Mouse (Mus musculus): Measurements from ENCODE around the gene Jak3. TPM values are rescaled to one million over a fixed set of nuclear protein-coding genes. Genes with fewer than 3 reads are reported as not detected.

Gene Jak3
- total RNA-seq, 4 experiments from 2014 or later, result 4.6 to 10.5 (median 7.9) TPM

DNA sequence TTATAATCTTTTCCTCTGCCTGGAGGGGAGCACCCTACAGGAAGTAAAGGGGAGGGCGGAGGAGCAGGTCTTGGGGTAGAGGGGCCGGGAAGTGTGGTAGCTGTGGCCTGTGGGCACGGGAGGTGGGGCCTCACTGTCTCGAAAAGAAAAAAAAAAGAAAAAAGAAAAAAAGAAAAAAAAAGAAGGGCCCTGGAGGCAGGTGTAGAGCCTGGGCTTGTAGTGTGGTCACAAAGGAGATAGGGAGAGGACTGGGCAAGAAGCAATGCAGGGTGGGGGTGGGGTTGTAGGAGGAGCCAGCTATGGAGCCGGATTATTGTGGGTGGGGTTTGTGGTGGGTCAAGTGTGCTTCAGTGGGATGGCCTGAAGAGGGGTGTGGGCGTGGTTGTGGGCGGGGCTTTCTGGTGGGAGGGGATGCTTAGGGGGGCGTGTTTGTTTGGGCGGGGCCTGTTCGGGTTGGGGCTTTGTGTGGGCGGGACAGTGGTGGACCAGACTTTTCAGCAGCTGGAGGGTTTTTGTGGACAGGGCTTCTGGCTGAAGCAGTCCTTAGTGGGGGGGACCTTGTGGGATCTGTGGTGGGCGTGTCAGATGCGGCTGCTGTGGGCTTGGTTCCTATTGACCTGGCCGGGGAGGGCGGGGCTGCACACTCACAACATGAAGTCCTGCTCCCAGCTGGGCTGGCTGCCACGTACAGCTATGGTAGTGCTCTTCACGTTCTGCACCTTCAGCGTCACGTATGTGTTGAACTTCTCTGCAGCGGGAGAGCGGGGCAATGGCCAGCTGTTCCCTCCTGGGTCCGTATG, 10.6 kb upstream of the Jak3 start:
- no peak for DNase-seq (ENCODE audit: low spot score in 2 of 2)

DNA sequence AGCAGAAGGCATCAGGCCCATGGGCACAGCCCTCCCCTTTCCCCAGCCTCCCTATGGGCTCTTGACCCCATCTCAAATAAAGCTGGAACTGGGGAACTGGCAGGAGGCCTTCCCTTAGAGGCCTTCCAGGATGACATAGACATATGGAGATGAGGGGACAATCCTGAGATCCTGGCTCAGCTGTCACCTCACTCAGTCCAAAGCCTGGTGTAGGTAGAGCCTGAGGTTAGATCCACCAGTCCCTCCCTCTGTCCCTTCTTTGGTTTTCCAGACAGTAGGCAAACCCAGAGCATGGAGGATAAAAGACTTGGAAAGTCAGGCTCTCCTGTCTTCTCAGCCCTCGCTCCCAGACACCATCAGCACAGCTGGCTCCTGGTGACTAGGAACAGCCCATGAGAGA, 9.2 kb upstream of the Jak3 start:
- DNase-seq (ENCODE audit: low spot score in 2 of 2), result no peak

DNA sequence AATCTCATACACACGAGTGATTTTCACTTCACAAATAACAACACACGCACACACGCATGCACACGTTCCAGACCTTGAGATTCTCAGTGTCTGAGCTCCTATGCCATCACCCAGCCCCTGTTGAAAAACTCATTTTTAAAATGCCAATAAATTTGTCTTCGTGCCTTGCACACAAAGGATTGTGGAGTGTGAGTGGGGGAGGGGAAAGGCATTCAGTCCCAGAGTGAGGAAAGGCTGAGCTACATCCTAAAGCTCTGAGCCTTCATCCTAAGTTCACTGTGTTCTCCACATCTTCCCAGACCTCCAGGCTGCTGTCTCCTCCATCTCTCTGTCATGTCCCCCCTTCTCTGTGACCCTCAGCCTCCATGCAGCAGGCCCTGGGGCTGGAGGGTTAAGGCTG, 8.8 kb upstream of the Jak3 start:
- no peak for DNase-seq (ENCODE audit: low spot score in 2 of 2)

DNA sequence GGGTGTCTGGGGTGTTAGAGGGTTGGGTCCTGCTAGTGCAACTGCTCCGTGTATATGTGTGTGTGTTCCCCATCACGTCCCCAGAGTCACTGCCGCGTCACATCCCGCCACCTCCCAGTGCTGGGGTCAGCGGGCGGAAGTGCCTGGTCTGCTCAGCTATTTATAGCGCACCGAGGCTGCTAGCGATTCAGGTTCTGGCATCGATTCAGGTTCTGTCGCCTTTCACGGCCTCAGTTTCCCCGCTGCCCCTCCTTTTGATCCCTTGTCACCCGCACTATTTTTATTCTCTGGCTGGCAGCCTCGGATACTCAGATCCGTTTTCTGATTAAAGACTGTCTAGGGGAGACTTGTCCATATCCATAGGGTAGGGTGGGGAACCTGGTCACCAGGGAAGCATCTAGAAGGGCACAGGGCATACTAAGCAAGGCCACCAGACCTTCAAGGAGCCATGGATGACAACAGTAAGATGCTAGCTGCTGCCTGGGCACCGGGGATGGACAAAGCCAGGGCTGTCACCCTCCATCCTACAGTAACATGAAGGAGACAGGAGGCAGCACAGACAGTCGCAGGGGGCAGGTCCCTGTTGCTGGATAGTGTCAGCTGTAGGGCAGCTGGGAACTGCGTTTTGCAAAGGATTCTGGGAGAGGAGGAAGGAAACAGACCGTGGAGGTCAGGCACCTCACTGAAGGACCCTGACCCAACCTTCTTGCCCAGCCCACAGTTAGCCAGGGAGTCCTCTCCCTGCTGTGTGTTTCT, 7.7 kb upstream of the Jak3 start:
- no peak for DNase-seq (ENCODE audit: low spot score in 2 of 2)

DNA sequence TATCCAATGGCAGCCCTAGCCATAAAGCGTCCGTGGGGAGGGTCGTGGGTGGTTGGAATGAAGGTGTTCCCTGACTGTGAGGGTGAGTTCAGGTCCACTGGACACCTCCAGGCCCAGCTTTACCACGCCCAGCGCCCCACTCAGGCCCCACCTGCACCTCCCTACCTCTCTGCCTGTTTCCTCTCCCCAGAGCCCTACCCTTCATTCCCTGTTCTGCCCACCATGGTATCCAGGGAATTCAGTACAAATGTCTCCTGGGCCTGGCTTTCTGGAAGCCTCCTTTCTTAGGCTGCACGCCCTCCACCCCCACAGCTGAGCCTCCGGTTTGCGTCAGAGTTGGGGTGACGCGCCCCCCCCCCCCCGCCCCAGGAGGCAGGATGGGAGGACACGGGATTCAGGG, 5.9 kb upstream of the Jak3 start:
- no peak for DNase-seq (ENCODE audit: low spot score in 2 of 2)

DNA sequence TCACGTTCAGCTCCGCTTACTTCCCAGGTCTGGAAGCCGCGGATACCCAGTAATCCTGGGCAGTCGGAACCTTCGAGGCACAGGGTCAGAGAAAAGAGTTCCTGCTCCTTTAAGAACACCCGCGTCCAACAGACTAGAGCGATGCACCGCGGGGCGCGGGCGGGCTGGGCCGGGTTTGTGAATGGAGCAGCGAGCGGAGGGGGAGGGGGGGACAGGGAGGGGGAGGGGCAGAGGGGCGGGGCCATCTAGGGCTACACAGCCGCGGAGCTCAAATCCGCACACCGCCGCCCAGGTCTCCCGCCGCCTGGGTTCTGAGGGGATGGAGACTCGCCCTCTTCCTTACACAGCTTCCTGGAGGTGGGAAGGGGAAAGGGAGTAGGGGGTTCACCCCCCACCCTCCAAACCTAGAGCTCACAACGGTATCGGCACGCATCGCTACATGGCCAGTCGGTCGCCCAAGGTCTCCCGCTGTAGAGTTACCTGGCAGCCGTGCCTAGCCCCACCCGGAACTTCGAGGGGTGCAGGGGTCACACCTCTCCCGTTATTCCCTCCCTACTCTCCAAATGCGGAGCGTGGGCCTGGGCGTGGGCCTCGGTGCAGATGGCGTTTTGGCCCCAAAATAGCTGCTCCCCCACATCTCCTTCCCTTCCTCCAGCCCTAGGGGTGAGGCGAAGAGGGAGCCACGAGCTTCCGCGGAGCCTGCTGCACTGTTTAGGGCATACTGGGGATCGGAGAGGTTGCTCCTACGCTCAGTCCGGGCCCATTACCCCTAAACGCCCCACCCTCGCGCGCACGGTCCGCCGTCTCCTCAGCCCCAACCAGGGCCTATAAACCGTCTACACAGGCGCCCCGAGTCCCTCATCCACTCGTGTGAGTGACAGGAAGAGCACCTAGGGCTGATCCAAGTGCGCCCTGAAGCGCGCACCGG, 5.2 kb upstream of the Jak3 start:
- peak; percentile 60 to 69 for DNase-seq (ENCODE audit: low spot score in 2 of 2)

DNA sequence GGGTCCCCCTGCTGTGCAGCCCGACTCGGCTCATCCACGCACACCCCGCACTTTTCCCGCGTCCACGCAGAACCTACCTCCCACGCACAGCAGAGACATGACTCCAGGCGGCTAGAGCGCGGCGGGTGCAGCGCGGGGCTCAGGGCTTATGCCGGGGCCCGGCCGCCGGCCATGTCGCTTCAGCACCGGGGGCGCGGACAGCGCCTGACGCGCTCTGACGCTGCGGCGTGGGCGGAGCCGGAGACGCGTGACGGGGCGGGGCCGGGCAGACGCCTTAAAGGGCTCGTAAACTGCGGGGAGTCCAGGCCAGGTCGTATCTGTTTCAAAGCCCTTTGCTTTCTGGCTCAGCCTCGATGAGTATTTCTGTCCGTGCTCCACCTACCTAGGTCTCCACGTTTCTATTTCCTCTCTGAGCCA, 4.5 kb upstream of the Jak3 start, which contains the start of gene Unc13a:
Unc13a (minus strand) TSS at position 209 of the 417 bp plus-strand sequence.
- DNase-seq (ENCODE audit: low spot score in 2 of 2), result peak; percentile 84 to 87

DNA sequence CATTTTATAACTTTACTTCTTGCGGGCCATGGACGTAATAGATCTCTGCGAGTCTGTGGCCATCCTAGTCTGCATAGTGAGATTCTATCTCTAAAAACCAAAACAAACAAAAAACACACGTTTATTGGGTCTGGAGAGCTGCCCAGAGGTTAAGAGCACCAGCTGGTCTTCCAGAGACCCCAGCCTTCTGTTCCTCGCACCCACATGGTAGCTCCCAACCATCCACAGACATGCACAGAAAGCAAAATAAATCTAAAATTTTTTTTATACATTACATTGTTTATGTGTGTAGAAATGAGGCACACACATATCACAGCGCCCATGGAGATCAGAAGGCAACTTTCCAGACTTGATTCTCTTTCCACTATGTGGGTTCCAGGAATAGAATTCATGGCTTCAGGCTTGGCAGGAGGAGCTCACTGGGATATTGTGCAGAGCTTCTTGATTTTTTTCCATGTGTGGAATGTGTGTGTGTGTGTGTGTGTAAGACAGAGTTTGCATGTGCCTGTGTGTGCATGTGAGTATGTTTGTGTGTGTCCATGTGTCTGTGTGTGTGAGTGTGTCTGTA, 3.8 kb upstream of the Jak3 start:
- no peak for DNase-seq (ENCODE audit: low spot score in 2 of 2)

DNA sequence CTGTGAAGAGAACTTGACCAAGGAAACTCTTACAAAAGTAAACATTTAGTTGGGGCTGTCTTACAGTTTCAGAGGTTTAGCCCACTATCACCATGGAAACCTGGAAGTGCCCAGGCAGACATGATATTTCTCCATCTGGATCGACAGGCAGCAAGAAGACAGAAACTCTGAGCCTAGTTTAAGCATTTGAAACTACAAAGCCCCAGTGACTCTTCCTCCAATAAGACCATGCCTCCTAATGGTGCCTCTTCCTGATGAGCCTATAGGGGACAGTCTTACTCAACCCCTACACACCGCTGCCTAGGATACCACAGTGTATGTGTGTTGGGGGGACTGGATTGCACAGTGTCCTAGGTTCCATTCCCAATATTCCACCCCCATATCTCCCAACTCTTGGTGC, 2.0 kb upstream of the Jak3 start:
- no peak for DNase-seq (ENCODE audit: low spot score in 2 of 2)

DNA sequence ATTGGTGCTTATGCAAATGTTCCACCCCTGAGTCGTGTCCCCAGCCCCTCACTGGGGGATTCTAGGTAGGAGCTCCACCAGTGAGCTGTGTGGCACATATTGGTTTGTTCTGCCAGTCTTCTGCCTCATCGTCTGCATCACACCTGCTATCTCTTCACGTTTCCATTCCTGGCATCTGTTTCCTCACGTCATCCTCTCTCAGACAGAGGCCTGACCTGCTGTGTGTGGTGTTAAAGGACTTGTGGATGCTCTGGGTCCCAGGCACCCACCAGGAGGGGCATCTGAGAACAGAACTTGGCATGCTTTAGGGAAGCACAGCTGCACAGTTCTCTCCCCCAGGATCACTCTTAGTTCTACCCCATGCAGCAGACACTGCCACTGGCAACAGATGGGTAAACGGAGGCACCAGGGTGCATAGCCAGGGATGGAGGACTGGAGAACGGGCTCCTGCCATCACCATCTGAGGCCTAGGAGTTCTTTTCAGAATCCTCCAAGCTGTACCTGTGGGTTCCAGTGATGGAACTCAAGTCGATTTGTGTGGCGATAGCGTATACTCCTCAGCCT, 558 bp upstream of the Jak3 start:
- DNase-seq (ENCODE audit: low spot score in 2 of 2), result no peak

DNA sequence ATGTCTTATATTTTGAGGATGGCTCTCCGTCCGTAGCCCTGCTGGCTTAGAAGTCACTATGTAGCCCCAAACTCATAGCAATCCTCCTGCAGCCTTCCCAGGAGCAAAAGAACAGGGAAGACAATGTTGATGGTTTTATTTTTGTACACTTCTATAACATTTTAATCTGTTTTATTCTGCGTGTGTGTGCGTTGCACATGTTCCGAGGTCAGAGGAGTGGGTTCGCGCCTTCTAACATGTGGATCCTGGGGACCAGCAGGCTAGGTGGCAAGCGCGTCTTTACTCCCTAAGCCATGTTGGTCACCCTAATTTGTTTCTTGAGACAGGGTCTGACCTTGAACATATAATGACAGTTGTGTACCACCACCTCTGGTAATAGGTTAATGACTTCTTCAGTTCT, 707 bp downstream of the Jak3 start:
- DNase-seq (ENCODE audit: low spot score in 2 of 2), result no peak

DNA sequence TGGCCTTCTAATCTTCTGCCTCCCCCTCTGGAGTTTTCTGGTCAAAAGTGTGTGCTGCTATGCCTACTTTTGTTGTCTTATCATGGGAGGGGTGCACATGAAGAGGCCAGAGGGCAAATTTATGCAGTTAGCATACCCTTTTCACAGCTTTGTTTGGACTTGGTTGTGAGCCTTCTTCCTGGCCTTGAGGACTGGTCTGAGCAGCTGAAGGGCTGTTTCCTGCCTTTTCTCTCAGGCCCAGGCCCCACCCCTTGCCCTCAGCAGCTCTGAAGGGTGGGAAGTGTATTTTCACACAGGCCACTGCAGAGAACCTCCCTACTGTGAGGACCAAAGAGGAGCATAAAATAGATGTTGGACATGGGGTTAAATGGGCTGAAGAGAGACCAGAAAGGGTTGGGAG, 1.5 kb downstream of the Jak3 start:
- DNase-seq (ENCODE audit: low spot score in 2 of 2), result no peak

DNA sequence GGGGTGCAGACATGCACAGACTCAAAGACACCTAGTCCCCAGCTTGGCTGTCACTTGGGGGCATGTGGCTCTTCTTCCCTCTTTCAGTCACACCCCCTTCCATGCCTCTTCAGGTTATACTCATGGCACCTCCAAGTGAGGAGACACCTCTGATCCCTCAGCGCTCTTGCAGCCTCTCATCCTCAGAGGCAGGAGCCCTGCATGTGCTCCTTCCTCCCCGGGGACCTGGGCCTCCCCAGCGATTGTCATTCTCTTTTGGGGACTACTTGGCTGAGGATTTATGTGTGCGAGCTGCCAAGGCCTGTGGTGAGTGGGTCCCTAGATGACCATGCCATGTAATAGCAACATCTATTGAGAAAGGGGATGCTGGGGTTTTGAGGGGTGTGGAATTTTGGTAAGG, 2.1 kb downstream of the Jak3 start:
- no peak for DNase-seq (ENCODE audit: low spot score in 2 of 2)

DNA sequence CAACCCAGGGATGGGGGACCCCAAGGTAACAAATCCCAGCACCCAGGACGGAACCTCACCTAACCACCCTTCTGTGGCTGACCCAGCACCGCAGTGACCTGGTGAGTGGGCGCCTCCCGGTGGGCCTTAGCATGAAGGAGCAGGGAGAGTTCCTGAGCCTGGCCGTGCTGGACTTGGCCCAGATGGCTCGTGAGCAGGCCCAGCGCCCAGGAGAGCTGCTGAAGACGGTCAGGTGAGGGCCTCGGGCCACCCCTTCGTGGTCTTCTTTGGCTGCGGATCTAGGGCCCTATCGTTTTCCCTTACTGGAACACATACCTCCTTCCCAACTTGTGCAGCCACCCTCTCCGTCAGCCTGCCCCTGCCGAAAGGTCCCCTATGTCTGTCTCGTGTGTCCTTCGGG, 3.0 kb downstream of the Jak3 start:
- DNase-seq (ENCODE audit: low spot score in 2 of 2), result no peak

DNA sequence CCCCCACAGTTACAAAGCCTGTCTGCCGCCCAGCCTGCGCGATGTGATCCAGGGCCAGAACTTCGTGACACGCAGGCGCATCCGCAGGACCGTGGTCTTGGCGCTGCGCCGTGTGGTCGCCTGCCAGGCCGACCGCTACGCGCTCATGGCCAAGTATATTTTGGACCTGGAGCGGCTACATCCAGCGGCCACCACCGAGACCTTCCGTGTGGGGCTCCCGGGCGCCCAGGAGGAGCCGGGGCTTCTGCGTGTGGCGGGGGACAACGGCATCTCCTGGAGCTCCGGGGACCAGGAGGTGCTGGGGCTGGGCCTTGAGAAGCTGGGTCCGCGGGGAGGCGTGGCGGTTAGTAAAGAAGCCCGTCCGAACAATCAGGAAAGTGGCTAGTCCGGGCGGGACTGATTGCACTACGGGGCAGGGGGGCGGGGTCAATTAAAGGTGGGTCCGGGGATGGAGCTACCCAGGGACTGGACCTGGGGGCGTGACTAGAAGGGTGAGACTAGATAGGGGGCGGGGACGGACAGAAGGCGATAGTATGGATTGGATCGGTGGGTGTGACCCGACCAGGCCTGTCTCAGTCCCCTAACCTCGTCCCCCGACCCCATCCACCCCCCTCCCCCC, 3.6 kb downstream of the Jak3 start:
- no peak for DNase-seq (ENCODE audit: low spot score in 2 of 2)

DNA sequence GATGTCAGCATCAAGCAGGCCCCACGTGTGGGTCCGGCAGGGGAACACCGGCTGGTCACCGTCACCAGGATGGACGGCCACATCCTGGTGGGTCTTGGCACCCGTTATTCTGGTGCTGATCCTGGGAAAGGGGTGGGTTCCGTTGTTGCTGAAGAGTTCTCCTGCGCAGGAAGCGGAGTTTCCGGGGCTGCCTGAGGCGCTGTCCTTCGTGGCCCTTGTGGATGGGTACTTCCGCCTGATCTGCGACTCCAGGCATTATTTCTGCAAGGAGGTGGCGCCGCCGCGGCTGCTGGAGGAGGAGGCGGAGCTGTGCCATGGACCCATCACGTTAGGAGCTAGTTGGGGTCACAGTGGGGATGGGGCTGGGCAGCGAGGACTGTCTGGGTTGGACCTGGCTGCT, 4.4 kb downstream of the Jak3 start:
- DNase-seq (ENCODE audit: low spot score in 2 of 2), result no peak

DNA sequence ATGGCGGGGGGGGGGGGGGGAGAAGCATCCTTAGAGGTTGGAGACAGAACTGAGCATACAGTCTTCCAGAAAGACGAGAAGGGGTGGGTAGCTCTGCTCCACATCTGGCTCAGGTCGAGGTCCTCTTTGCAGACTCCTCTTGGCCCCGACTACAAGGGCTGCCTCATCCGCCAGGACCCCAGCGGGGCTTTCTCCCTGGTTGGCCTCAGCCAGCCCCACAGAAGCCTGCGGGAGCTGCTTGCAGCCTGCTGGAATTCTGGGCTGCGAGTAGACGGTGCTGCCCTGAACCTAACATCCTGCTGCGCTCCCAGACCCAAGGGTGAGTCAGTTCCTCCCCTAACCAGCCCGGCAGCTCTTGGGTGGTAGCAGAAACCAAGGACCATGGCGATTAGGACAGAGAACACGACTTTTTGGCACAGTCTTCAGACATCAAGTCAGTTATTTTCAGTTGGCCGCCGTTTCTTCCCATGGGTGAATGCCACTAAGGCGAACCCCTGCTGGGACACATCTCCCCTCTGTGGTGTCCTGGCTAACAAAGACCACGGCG, 5.3 kb downstream of the Jak3 start:
- DNase-seq (ENCODE audit: low spot score in 2 of 2), result no peak

DNA sequence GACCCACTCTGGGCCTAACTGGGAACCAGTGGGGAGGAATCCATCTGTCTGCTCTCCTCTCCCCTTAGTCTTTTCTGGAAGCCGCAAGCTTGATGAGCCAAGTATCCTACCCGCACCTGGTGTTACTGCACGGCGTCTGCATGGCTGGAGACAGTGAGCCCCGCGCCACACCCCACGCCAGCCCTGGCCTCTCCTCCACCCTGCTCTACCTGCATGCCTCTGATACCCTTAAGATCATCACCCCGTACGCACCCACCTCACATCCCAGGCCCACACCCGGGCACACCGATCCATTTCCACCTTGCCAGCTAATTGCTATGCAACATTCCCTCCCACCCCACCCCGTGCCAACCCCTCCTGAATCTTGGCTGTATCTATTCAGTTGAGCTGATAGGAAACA, 6.7 kb downstream of the Jak3 start:
- DNase-seq (ENCODE audit: low spot score in 2 of 2), result no peak

DNA sequence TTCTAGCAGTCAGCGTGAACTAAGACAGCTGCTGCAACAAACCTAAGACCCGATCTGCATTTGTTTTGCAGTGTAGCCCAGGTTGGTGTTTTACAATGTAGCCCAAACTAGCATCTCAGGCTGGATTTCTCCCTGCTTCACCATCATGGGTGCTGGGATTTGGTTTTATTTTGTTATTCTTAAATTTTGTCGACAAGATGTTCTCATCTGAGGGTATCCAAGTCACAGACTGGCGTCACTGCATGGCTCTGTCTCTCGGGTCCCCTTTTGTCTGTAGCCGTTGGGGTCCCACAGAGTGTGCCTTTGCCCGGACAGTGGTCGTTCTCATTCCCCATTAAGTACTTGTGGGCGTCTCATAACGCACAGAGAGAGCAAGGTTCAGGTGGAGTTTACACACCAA, 8.6 kb downstream of the Jak3 start:
- no peak for DNase-seq (ENCODE audit: low spot score in 2 of 2)

DNA sequence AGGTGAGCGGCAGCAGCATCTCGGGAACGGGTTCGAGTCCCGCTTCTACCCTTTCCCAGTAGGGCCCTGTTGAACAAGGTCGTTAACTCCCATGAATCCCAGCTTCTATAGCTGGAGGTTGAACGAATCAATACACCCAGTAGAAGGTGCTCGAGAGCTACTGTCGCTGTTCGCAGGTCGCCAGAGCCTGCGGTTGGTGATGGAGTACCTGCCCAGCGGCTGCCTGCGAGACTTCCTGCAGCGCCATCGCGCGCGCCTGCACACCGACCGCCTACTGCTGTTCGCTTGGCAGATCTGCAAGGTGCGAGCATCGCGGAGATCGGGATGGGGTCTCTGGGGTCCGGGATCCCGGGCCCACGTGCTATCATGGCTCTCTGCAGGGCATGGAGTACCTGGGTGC, 9.5 kb downstream of the Jak3 start:
- no peak for DNase-seq (ENCODE audit: low spot score in 2 of 2)

Data from layer of hippocampus, adult 8-10 months (tissue).